Mouse (Mus musculus): ENCODE measurements around the gene Mrpl37.

Mrpl37 gene

GRCm38 (mm10) chr4:107066252-107067124 lies at the start of gene Mrpl37, which contains the start of gene Cyb5rl:
Mrpl37 (minus strand) TSS chr4:107066868.
Cyb5rl (plus strand) TSS chr4:107066988.
- CTCF ChIA-PET = no interaction called here
- POLR2A ChIA-PET = interaction anchor here in 3 of 4 experiments (0.6 to 1.3 kb wide), 17 partner anchors 9 to 451 kb away, joined by 3 to 11 read pairs (median 4); partner anchors contain the start of genes Tmem59 (in 2 of the 3) and Tceanc2 (in 1 of the 3)

DNA sequence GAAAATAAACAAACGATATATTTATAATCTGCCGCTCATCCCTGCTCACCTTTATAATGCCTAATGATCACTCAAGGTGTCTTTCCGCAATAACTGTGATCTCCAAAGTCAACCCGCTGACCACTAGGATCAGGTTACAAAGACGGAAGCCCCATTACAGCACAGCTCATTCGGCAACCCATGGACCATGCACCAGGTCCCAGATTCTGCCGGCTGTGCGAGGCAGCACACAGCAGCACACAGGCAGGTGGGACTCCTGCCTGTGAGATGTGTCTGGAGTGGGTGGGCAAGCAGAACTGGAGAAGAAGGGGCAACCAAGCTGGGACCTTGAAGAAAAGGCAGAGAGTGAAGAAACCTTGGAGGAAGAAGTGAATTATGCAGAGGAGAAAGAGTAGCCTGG lies 47.6 kb upstream of the Mrpl37 start:
- CTCF ChIA-PET = no interaction called here
- POLR2A ChIA-PET = interaction anchor here in 1 of 4 experiments (0.6 to 1.4 kb wide), 3 partner anchors 9 to 188 kb away, joined by 3 to 4 read pairs (median 3); no protein-coding TSS in a partner anchor

GRCm38 (mm10) chr4:107109181-107109580 lies 42.5 kb upstream of the Mrpl37 start:
- CTCF ChIA-PET = interaction anchor here in 1 of 4 experiments (1.5 kb wide), 1 partner anchor 309 kb away, joined by 3 read pairs; no protein-coding TSS in a partner anchor
- POLR2A ChIA-PET = interaction anchor here in 3 of 4 experiments (0.6 to 3.0 kb wide), 11 partner anchors 9 to 208 kb away, joined by 3 to 14 read pairs (median 3); partner anchors contain the start of genes Tceanc2 (in 2 of the 3) and Tmem59 (in 2 of the 3)

GRCm38 (mm10) chr4:107108291-107108731 lies 41.6 kb upstream of the Mrpl37 start:
- ChIA-PET CTCF (interaction anchor here in 3 of 4 experiments (0.6 to 1.5 kb wide), 5 partner anchors 11 to 308 kb away, joined by 3 to 4 read pairs (median 4); no protein-coding TSS in a partner anchor), POLR2A (interaction anchor here in 3 of 4 experiments (0.7 to 3.0 kb wide), 10 partner anchors 10 to 207 kb away, joined by 3 to 14 read pairs (median 4); partner anchors contain the start of genes Tceanc2 (in 2 of the 3) and Tmem59 (in 2 of the 3))

- ChIA-PET CTCF (no interaction called here), POLR2A (interaction anchor here in 2 of 4 experiments (0.6 to 1.3 kb wide), 4 partner anchors 24 to 752 kb away, joined by 3 to 4 read pairs (median 4); no protein-coding TSS in a partner anchor)
Observed at GRCm38 (mm10) chr4:107106777-107107176, 40.1 kb upstream of the Mrpl37 start.

DNA sequence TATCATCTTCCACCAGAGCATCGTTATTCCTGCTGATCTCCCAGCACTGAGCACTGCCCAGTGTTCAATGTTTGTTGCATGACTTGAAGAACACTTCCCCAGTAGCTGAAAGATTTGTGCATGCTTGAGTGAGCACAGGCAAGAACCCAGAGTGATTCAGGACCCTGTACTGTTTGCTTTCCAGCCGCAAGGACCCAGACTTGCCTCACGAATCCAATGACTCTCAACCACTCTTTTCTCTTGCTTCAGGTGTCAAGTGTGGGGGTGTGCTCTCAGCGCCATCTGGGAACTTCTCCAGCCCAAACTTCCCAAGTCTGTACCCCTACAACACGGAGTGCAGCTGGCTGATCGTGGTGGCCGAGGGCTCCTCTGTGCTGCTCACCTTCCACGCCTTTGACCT lies 35.6 kb upstream of the Mrpl37 start:
- POLR2A ChIA-PET = interaction anchor here in 3 of 4 experiments (0.6 to 1.4 kb wide), 3 partner anchors 10 to 47 kb away, joined by 3 read pairs; no protein-coding TSS in a partner anchor
- CTCF ChIA-PET = interaction anchor here in 1 of 4 experiments (0.6 kb wide), 1 partner anchor 321 kb away, joined by 4 read pairs; no protein-coding TSS in a partner anchor

DNA sequence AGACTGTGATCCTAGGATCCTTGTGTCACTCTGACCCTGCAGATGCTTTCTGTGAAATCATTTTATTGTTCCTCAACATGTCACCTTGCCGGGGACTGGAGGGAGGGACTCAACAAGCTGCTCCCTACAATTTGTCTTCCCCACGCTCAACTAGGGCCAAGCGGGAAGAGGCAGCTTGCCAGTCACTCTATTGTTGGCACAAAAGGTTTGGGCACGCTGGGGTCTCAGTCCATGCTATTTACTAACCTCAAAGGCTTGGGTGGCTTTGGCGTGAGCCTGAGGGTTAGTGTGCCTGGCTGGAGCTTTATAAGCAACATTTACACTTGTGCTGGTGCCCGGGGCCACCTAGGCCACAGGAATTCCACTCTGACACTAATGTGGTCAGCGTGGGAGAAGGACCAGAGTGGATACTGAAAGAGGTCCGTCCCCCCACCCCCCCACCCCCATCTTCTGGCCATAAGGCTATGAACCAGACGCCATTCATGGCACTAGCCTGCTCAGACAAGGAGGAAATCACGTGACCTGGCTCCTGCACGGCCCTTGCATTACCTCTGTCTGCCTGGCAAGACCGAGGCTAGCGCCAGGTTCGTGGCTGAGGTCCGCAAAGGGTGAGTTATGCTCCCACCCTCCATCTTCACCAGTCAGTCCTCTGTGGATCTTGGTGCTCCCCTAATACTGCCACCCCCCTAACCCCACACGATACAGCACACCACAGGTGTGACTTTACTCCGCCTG lies 32.3 kb upstream of the Mrpl37 start:
- POLR2A ChIA-PET = interaction anchor here (0.6 to 2.7 kb wide), 9 partner anchors 9 to 300 kb away, joined by 3 to 14 read pairs (median 4); no protein-coding TSS in a partner anchor
- CTCF ChIA-PET = interaction anchor here in 2 of 4 experiments (0.6 to 1.8 kb wide), 4 partner anchors 10 to 299 kb away, joined by 3 to 6 read pairs (median 4); no protein-coding TSS in a partner anchor

- ChIA-PET POLR2A (interaction anchor here (0.6 to 2.7 kb wide), 11 partner anchors 9 to 299 kb away, joined by 3 to 14 read pairs (median 4); no protein-coding TSS in a partner anchor), CTCF (interaction anchor here in 3 of 4 experiments (0.6 to 1.8 kb wide), 3 partner anchors 9 to 65 kb away, joined by 3 to 6 read pairs (median 4); no protein-coding TSS in a partner anchor)
Observed at GRCm38 (mm10) chr4:107098375-107098774, 31.7 kb upstream of the Mrpl37 start.

- ChIA-PET POLR2A (interaction anchor here in 3 of 4 experiments (0.7 to 2.7 kb wide), 8 partner anchors 10 to 824 kb away, joined by 3 to 14 read pairs (median 3); no protein-coding TSS in a partner anchor), CTCF (interaction anchor here in 3 of 4 experiments (0.5 to 1.8 kb wide), 4 partner anchors 10 to 262 kb away, joined by 3 to 6 read pairs (median 4); no protein-coding TSS in a partner anchor)
Observed at GRCm38 (mm10) chr4:107097871-107098270, 31.2 kb upstream of the Mrpl37 start.

DNA sequence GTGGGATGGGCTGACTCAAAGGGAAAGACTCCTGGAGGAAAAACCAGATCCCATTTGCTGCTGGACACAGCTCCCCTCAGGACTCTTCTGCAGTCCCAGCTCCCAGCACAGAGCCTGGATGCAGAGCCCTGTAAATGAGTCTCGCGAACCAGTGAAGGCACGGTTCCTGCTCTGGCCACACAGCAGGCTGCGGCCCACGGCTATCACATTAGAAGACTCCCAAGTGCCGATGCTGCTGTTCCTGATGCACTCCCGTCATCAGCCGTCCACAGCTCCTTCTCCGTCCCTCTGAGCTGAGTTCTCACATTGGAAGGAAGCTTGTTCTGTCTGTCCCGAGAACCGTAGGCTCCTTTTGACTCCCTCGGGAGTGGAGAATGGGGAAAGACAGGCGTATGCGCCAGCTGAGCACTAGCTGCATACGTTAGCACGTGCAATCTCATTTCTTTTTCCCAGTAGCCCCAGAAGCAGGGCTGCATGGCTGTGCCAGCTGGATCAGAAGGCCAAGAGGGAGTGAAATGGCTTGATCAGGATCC lies 30.2 kb upstream of the Mrpl37 start, which contains the start of gene Cdcp2:
Gene Cdcp2 (plus strand): TSS at position 51 of the 533 bp plus-strand sequence.
- ChIA-PET POLR2A (interaction anchor here in 2 of 4 experiments (0.6 to 2.7 kb wide), 8 partner anchors 9 to 111 kb away, joined by 3 to 14 read pairs (median 3); no protein-coding TSS in a partner anchor), CTCF (interaction anchor here in 1 of 4 experiments (1.8 kb wide), 1 partner anchor 67 kb away, joined by 6 read pairs; no protein-coding TSS in a partner anchor)

DNA sequence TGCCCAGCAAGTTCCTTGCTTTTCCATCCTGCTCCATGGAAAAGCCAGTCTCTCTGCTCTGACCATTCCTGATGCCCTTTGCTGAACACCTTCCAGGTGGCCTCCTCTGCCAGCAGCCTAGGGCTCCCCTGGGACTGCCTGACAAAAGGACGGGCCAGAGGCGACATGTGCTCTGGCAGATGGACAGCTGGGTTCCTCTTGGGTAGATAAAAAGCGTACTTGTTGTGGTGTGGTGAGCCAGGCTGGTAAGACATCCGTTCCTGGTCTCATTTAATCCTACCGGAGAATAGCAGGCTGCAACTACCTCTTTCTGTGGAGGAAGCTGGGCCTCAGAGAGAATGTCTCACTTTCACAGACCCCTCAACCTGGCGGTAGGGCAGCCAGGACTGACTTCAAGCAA lies 29.4 kb upstream of the Mrpl37 start:
- CTCF ChIA-PET = no interaction called here
- POLR2A ChIA-PET = interaction anchor here in 2 of 4 experiments (0.9 to 2.1 kb wide), 2 partner anchors 11 to 32 kb away, joined by 4 to 11 read pairs; no protein-coding TSS in a partner anchor

DNA sequence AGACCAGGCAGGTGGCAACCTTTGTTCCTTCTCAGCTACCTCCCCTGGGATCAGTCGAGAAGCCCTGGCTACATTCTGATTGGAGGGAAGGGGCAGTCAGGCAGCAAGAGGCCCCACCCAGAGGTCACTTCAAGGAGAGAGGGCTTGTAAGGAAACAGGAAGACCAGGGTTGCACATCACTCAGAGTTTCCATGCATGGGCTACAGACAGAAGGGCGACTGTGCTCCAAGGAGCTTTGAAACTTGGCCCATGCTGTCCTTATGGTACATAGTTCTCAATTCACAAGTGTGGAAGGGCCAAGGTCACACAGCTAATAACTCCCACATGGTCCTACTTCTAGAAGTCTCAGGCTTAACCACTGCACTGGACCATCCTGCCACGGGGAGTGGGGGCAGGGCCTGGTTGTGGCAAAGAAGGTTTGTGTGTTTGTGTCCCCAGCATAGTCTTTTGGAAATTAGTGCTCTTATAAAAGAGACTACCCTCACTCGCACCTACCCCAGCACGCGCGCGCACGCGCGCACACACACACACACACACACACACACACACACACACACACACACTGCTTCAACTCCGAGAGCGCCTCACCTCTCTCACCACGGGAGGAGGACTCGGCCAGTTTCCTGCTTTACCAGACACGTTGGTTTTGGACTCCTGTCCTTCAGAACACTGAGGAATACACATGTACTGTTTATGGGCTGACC lies 28.0 kb upstream of the Mrpl37 start:
- POLR2A ChIA-PET = interaction anchor here in 2 of 4 experiments (0.6 to 2.1 kb wide), 7 partner anchors 9 to 589 kb away, joined by 3 to 11 read pairs (median 3); partner anchors contain the start of gene Dmrtb1 (in 1 of the 2)
- CTCF ChIA-PET = interaction anchor here in 1 of 4 experiments (1.2 kb wide), 1 partner anchor 10 kb away, joined by 4 read pairs; no protein-coding TSS in a partner anchor

GRCm38 (mm10) chr4:107091696-107092095 lies 25.0 kb upstream of the Mrpl37 start:
- ChIA-PET CTCF (interaction anchor here in 2 of 4 experiments (0.6 to 1.0 kb wide), 2 partner anchors 30 to 1027 kb away, joined by 3 to 19 read pairs; no protein-coding TSS in a partner anchor), POLR2A (interaction anchor here in 3 of 4 experiments (0.5 to 1.3 kb wide), 10 partner anchors 9 to 430 kb away, joined by 3 to 5 read pairs (median 3); no protein-coding TSS in a partner anchor)

DNA sequence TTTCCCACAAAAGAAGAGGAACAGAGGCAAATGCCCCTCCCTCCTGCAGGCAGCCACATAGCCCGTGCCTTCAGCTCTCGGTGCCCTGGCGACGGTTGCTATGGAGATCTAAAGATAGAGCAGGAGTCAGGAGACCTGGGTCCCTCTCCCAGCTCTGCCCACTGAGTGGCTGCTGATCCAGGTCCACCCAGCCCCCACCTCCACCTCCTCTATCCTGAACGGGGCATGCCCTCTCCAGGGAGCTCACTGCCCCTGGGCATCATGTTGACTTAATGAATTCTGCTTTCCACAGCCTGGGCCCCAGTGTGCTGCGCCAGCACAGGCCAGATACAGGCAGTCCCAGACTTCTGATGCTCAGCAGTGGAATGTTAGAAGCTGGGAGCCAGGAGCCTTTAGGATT lies 18.2 kb upstream of the Mrpl37 start:
- POLR2A ChIA-PET = interaction anchor here in 3 of 4 experiments (0.5 to 2.9 kb wide), 15 partner anchors 9 to 1375 kb away, joined by 3 to 11 read pairs (median 3); partner anchors contain the start of genes Cyb5rl (in 1 of the 3) and Mrpl37 (in 1 of the 3)

DNA sequence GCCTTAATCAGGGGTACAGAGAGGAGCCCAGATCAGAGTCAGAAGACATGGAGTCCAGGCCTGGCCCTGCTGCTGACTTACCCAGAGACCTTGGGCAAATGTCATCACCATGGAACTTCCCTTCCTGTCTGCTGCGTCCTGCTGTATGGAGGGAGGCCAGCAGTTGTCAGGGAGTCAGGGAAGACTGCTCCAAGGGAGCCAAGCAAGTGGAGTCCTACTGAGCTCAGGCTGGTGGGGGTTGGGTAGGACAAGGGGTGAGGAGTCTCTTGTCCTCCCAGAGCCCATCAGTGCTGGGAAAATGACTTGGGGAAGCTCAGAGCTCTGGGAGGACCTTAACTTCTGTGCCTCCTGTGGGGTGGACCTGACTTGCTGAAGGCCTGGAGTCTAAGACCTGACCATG lies 17.7 kb upstream of the Mrpl37 start:
- ChIA-PET POLR2A (interaction anchor here in 2 of 4 experiments (0.8 to 2.9 kb wide), 8 partner anchors 9 to 237 kb away, joined by 3 to 11 read pairs (median 4); partner anchors contain the start of genes Cyb5rl (in 1 of the 2) and Mrpl37 (in 1 of the 2)), CTCF (interaction anchor here in 3 of 4 experiments (0.5 to 1.8 kb wide), 6 partner anchors 9 to 225 kb away, joined by 3 to 10 read pairs (median 4); no protein-coding TSS in a partner anchor)

More for the DNA sequence above, 18.2 kb upstream of the Mrpl37 start:
- CTCF ChIA-PET = interaction anchor here in 3 of 4 experiments (0.5 to 1.8 kb wide), 7 partner anchors 9 to 275 kb away, joined by 3 to 10 read pairs (median 3); no protein-coding TSS in a partner anchor

GRCm38 (mm10) chr4:107083126-107083525 lies 16.5 kb upstream of the Mrpl37 start:
- POLR2A ChIA-PET = interaction anchor here in 1 of 4 experiments (0.9 kb wide), 1 partner anchor 26 kb away, joined by 3 read pairs; no protein-coding TSS in a partner anchor
- CTCF ChIA-PET = interaction anchor here in 2 of 4 experiments (0.5 to 0.6 kb wide), 2 partner anchors 56 to 93 kb away, joined by 3 read pairs; no protein-coding TSS in a partner anchor

Data from embryonic stem cell, embryonic (primary cell).